Mouse (Mus musculus): Measurements from ENCODE around the gene Lamtor5. TPM values are rescaled to one million over a fixed set of nuclear protein-coding genes. Genes with fewer than 3 reads are reported as not detected.
"Not testable (repeated sequence)": the region's sequence is repeated elsewhere in the genome, so short reads cannot be mapped to it uniquely, and the experiment has no call there.

Lamtor5 gene
- polyA plus RNA-seq, 1 experiment from 2014 or later = 163 TPM

- no peak overlapping the region for H3K4me3 ChIP-seq
- no peaks in the 10 kb centered on the region for H3K36me3 ChIP-seq
- H3K4me1 ChIP-seq = peaks cover 7% of the 10 kb centered on the region; the same call in 1 of the 2 replicates
- 0 out of 2 replicates have a peak, but pooled peaks cover 8% of the 10 kb centered on the region for H3K27me3 ChIP-seq (ENCODE audit: insufficient read depth, poor library complexity, severe bottlenecking)
- WGBS = 45% methylated on average over 4 of the region's 4 CpGs
- no peak overlapping the region for H3K27ac ChIP-seq
- no peak for DNase-seq (ENCODE audit: low spot score)
- H3K9me3 ChIP-seq = no peaks in the 10 kb centered on the region
These were observed 2.7 kb upstream of the Lamtor5 start for GRCm38 (mm10) chr3:107275996-107276395.

- no peak overlapping the region for H3K27ac ChIP-seq
- no peak overlapping the region for H3K4me3 ChIP-seq
- H3K4me1 ChIP-seq = peaks cover 7% of the 10 kb centered on the region; the same call in 1 of the 2 replicates
- peak; percentile 65 for DNase-seq (ENCODE audit: low spot score)
- 0 out of 2 replicates have a peak, but pooled peaks cover under 1% of the 10 kb centered on the region for H3K36me3 ChIP-seq
- 0 out of 2 replicates have a peak, but pooled peaks cover 8% of the 10 kb centered on the region for H3K27me3 ChIP-seq (ENCODE audit: insufficient read depth, poor library complexity, severe bottlenecking)
- no peaks in the 10 kb centered on the region for H3K9me3 ChIP-seq
- 81% methylated on average over 3 of the region's 3 CpGs for WGBS
These were observed 2.0 kb upstream of the Lamtor5 start for GRCm38 (mm10) chr3:107276626-107277025.

DNA sequence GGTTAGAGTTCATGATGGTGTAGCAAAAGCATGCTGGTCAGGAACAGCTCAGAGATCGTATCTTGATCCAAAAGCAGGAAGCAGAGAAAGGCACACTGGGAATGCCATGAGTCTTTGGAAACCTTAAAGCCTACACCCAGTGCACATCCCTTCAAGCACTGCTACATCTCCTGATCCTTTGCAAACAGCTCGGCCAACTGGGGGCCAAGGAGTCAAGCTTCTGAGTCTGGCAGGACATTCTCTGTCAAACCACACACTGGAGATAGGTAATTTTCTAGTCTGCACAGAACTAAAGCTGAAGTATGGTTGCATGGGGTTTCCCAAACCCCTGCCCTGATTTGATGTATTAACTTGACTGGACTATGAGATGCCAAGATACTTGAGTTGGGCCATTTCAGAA is 7.5 kb downstream of the Lamtor5 start:
- H3K36me3 ChIP-seq = peaks cover 25% of the 10 kb centered on the region
- H3K27me3 ChIP-seq (ENCODE audit: insufficient read depth, poor library complexity, severe bottlenecking) = no peaks in the 10 kb centered on the region
- H3K9me3 ChIP-seq = no peaks in the 10 kb centered on the region
- no peak overlapping the region for H3K27ac ChIP-seq
- no peak for DNase-seq (ENCODE audit: low spot score)
- H3K4me1 ChIP-seq = no peaks in the 10 kb centered on the region
- no peak overlapping the region for H3K4me3 ChIP-seq
- WGBS = 72% methylated on average over 2 of the region's 2 CpGs

- H3K4me1 ChIP-seq = peaks cover 3% of the 10 kb centered on the region; the same call in 1 of the 2 replicates
- H3K27me3 ChIP-seq (ENCODE audit: insufficient read depth, poor library complexity, severe bottlenecking) = no peaks in the 10 kb centered on the region
- H3K4me3 ChIP-seq = no peak overlapping the region
- no peak overlapping the region for H3K27ac ChIP-seq
- DNase-seq (ENCODE audit: low spot score) = no peak
- no peaks in the 10 kb centered on the region for H3K9me3 ChIP-seq
- H3K36me3 ChIP-seq = peaks cover 17% of the 10 kb centered on the region
These were observed 8.7 kb downstream of the Lamtor5 start for GRCm38 (mm10) chr3:107287346-107287745.

DNA sequence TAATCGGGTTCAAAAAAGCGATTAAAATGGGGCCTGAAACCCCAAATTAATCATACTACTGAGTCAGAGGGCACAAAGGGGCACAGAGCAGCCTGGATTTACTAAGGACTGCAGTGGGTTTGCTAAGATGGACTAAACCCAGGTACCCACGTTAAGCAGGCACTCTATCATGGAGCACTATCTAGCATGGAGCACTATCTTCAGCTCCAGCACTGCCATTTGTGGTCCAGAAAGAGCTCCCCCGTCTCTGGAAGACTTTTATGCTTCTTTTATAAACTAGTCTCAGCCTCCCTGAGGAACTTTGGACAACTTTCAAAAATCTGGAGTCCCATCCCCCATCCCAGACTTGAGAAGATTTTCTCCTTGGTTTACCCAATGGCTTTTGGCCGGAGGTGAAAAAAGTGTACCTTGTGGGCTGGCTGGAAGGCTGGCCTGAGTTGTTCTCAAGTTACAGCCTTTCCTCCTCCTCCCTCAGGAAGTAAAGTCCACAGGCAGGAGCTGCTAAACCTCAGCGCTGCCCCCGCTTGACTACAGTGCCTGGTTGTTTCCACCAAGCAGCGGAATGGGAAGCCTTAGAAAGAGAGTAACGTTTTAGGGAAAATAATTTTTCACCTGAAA is 12.2 kb downstream of the Lamtor5 start, which contains the start of gene Slc16a4:
Slc16a4 (plus strand) TSS at position 467 of the 618 bp plus-strand sequence.
- peak; percentile 78 for DNase-seq (ENCODE audit: low spot score)
- WGBS = 24% methylated on average over 9 of the region's 9 CpGs
- Histone ChIP-seq H3K27me3 (ENCODE audit: insufficient read depth, poor library complexity, severe bottlenecking) (no peaks in the 10 kb centered on the region), H3K36me3 (no peaks in the 10 kb centered on the region), H3K9me3 (no peaks in the 10 kb centered on the region), H3K27ac (no peak within 1 kb of the TSS), H3K4me1 (peaks cover 3% of the 10 kb centered on the region; the same call in 1 of the 2 replicates), H3K4me3 (no peak within 1 kb of the TSS)

DNA sequence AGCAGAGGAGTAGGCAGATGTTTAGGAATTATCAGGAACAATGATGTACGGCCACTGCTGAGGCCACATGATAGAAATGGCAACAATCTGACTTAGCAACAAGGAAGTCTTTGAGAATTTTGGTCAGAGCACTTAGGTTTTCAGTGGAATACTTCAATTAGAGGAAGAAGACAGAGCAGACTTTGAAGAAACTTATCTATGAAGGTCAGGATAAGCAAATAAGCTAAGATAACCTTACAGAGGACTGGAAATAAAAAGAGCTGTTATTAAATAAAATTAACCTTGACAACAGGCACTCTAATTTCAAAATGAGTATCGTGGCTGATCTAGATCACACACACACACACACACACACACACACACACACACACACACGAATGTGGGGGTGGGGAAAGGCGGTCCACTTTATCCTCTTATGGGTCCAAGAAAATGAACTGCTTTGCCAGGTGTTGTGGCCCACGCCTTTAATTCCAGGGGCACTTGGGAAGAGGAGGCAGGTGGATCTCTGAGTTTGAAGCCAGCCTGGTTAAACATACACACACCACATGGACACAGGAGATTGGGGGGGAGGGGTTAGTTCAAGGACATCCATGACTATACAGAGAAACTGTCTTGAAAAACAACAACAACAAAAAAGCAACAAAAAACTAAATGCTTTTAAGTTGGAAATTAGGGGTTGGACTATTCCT is 17.2 kb downstream of the Lamtor5 start:
- H3K36me3 ChIP-seq = no peaks in the 10 kb centered on the region
- no peak overlapping the region for H3K27ac ChIP-seq
- no peak for DNase-seq (ENCODE audit: low spot score)
- 80% methylated on average over 5 of the region's 5 CpGs for WGBS
- peaks cover 3% of the 10 kb centered on the region; the same call in 1 of the 2 replicates for H3K4me1 ChIP-seq
- H3K9me3 ChIP-seq = no peaks in the 10 kb centered on the region
- H3K27me3 ChIP-seq (ENCODE audit: insufficient read depth, poor library complexity, severe bottlenecking) = no peaks in the 10 kb centered on the region
- H3K4me3 ChIP-seq = no peak overlapping the region

DNA sequence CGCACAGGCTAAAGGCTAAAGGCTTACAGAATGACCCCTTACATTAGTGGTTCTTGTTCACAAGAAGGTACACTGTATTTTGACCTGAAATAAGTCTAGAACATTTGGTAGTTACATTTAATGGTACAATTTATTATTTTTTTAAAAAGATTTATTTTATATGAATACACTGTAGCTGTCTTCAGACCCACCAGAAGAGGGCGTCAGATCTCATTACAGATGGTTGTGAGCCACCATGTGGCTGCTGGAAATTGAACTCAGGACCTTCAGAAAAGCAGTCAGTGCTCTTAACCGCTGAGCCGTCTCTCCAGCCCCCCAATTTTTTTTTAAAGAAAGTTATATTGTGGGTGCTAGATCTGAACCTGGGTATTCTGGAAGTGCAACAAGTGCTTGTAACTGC is 18.3 kb downstream of the Lamtor5 start:
- not testable (repeated sequence) for H3K4me3 ChIP-seq; H3K9me3 ChIP-seq; H3K36me3 ChIP-seq; H3K27ac ChIP-seq; DNase-seq (ENCODE audit: low spot score); H3K4me1 ChIP-seq; H3K27me3 ChIP-seq (ENCODE audit: insufficient read depth, poor library complexity, severe bottlenecking)
- 69% methylated on average over 4 of the region's 4 CpGs for WGBS

DNA sequence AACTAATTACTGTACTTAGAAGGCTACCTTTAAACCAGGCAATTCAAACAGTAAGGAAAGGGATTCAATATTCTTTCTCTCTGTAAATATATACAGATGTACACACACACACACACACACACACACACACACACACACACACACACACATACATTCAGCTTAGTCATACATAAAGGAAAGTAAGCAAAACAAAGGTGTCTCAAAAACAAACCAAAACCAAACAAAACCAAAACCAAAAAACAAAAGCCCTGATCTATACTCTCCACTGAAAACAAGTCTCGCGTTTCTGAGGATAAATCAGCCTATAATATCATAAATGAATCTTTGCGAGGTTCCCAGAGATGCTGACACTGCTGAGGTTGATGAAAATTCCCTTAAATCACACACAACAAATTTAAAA is 38.7 kb downstream of the Lamtor5 start:
- no peaks in the 10 kb centered on the region for H3K4me1 ChIP-seq
- WGBS = 88% methylated on average over 3 of the region's 3 CpGs
- no peak for DNase-seq (ENCODE audit: low spot score)
- no peak overlapping the region for H3K27ac ChIP-seq
- H3K27me3 ChIP-seq (ENCODE audit: insufficient read depth, poor library complexity, severe bottlenecking) = no peaks in the 10 kb centered on the region
- no peaks in the 10 kb centered on the region for H3K9me3 ChIP-seq
- H3K4me3 ChIP-seq = no peak overlapping the region
- peaks cover 35% of the 10 kb centered on the region for H3K36me3 ChIP-seq

- peaks cover 10% of the 10 kb centered on the region for H3K4me1 ChIP-seq
- H3K27ac ChIP-seq = no peak overlapping the region
- no peaks in the 10 kb centered on the region for H3K27me3 ChIP-seq (ENCODE audit: insufficient read depth, poor library complexity, severe bottlenecking)
- no peaks in the 10 kb centered on the region for H3K9me3 ChIP-seq
- H3K36me3 ChIP-seq = peaks cover 46% of the 10 kb centered on the region
- H3K4me3 ChIP-seq = no peak overlapping the region
- no peak for DNase-seq (ENCODE audit: low spot score)
- 93% methylated on average over 2 of the region's 2 CpGs for WGBS
These were observed 42.5 kb downstream of the Lamtor5 start for GRCm38 (mm10) chr3:107321141-107321540.

DNA sequence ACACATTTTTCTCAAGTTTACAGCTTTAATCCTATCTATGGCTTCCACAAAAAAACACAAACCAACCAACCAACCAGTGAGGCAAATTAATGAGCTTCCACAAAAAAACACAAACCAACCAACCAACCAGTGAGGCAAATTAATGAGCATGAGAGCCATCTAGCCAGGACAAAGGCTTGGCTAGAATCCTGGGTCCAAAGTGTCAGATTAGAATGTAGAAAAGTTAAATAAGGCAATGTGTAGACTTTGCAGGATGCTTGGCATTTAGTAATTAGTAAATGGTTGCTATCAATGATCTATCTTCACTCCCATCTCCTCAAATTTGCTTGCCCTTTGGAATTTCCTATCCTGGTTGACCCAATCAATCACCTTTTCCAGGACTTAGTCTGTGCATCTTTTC is 43.1 kb downstream of the Lamtor5 start:
- H3K9me3 ChIP-seq = no peaks in the 10 kb centered on the region
- H3K27ac ChIP-seq = no peak overlapping the region
- H3K36me3 ChIP-seq = peaks cover 43% of the 10 kb centered on the region
- H3K27me3 ChIP-seq (ENCODE audit: insufficient read depth, poor library complexity, severe bottlenecking) = no peaks in the 10 kb centered on the region
- no peak overlapping the region for H3K4me3 ChIP-seq
- DNase-seq (ENCODE audit: low spot score) = no peak
- H3K4me1 ChIP-seq = peaks cover 10% of the 10 kb centered on the region

- H3K27ac ChIP-seq = no peak overlapping the region
- H3K27me3 ChIP-seq (ENCODE audit: insufficient read depth, poor library complexity, severe bottlenecking) = no peaks in the 10 kb centered on the region
- H3K36me3 ChIP-seq = peaks cover 55% of the 10 kb centered on the region
- no peak overlapping the region for H3K4me3 ChIP-seq
- H3K4me1 ChIP-seq = peaks cover 25% of the 10 kb centered on the region
- no peaks in the 10 kb centered on the region for H3K9me3 ChIP-seq
- 93% methylated on average over 1 of the region's 1 CpGs for WGBS
- no peak for DNase-seq (ENCODE audit: low spot score)
These were observed 47.8 kb downstream of the Lamtor5 start for GRCm38 (mm10) chr3:107326442-107326841.

- H3K4me1 ChIP-seq = peaks cover 22% of the 10 kb centered on the region
- DNase-seq (ENCODE audit: low spot score) = no peak
- 68% methylated on average over 28 of the region's 28 CpGs for WGBS
These were observed 52.1 kb downstream of the Lamtor5 start for GRCm38 (mm10) chr3:107330503-107331424.

DNA sequence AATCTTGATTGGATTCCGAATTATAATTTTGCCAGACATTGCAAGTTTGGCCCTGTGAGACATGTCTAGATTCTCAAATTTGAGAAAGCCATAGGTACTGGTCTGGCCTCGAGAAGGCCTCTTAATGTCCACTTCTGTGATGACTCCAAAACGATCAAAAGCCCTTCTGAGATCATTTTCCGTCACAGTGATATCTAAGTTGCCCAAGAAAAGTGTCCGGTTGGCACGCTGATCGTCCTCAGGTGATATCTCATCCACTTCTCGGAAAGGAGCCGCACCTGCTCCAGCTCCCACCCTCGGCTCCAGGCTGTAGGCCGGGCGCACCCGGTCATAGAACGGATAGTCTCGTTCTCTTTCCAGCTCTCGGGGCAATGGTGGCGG is 53.1 kb downstream of the Lamtor5 start:
- no peaks in the 10 kb centered on the region for H3K9me3 ChIP-seq
- no peak for DNase-seq (ENCODE audit: low spot score)
- no peaks in the 10 kb centered on the region for H3K27me3 ChIP-seq (ENCODE audit: insufficient read depth, poor library complexity, severe bottlenecking)
- peak overlapping the region; percentile 98 for H3K27ac ChIP-seq
- H3K4me3 ChIP-seq = peak overlapping the region; percentile 92
- 19% methylated on average over 17 of the region's 17 CpGs for WGBS
- peaks cover 27% of the 10 kb centered on the region for H3K36me3 ChIP-seq
- peaks cover 22% of the 10 kb centered on the region for H3K4me1 ChIP-seq

More at GRCm38 (mm10) chr3:107330503-107331424, 52.1 kb downstream of the Lamtor5 start:
- Histone ChIP-seq H3K4me3 (peak overlapping the region; percentile 92), H3K27me3 (ENCODE audit: insufficient read depth, poor library complexity, severe bottlenecking) (no peaks in the 10 kb centered on the region), H3K27ac (no peak overlapping the region), H3K36me3 (peaks cover 31% of the 10 kb centered on the region), H3K9me3 (no peaks in the 10 kb centered on the region)

Data from heart, embryonic 10.5 days (tissue).